Mouse (Mus musculus) mouse embryonic stem cell (cell line): Measurements from ENCODE around the gene Serping1.

ENCODE experiments used
- in situ Hi-C, 2 experiments: fragments of 300-500 bp; cut with MboI; formaldehyde crosslinking; loops; 1 replicate in 1 of 2; 3 replicates in 1 of 2; pipeline ENCODE4 v1.14.3; 2019 to 2020; ENCODE audit warnings: low sequenced_read_pairs in 2 of 2, low pct_unique_long_range_greater_than_20kb in 1 of 2, mixed read lengths in 1 of 2; ENCODE audit not compliant: unreplicated experiment in 1 of 2

Serping1 gene

GRCm38 (mm10) chr2:84726716-84727115 is 48.5 kb downstream of the Serping1 start:
- in situ Hi-C loops = no loop called here

GRCm38 (mm10) chr2:84725770-84726169 is 49.5 kb downstream of the Serping1 start:
- in situ Hi-C loops = no loop called here

GRCm38 (mm10) chr2:84723856-84724255 is 51.4 kb downstream of the Serping1 start:
- in situ Hi-C loops = no loop called here

GRCm38 (mm10) chr2:84721182-84721581 is 54.1 kb downstream of the Serping1 start:
- in situ Hi-C loops = no loop called here

- in situ Hi-C loops = no loop called here
These were observed 54.5 kb downstream of the Serping1 start for GRCm38 (mm10) chr2:84720718-84721117.

GRCm38 (mm10) chr2:84717357-84717756 is 57.9 kb downstream of the Serping1 start:
- in situ Hi-C loops = no loop called here

GRCm38 (mm10) chr2:84716423-84717355 is 58.6 kb downstream of the Serping1 start:
- in situ Hi-C loops = no loop called here

GRCm38 (mm10) chr2:84715562-84716361 is 59.5 kb downstream of the Serping1 start:
- in situ Hi-C loops = no loop called here
